Mouse (Mus musculus) liver, embryonic 14.5 days (tissue): ENCODE results near the gene Fastk.

Experiments
- CTCF ChIP-seq: IDR thresholded peaks from 2 replicates; pipeline ENCODE4 v1.5.1; 2016; ENCODE audit warnings: antibody characterized with exemption, low read depth, control low read depth
- EP300 ChIP-seq: IDR thresholded peaks from 2 replicates; pipeline ENCODE4 v1.6.1; 2016; ENCODE audit warnings: antibody characterized with exemption, low read depth

- no peak for TF ChIP-seq CTCF
- no peak for TF ChIP-seq EP300
These were observed 47.6 kb upstream of the Fastk start for GRCm38 (mm10) chr5:24492546-24493285.
